Mouse (Mus musculus) hematopoietic stem cell, adult 5-6 weeks (primary cell): Measurements from ENCODE around the gene Rab19. TPM values are rescaled to one million over a fixed set of nuclear protein-coding genes. Genes with fewer than 3 reads are reported as not detected.
"Not testable (repeated sequence)": the region's sequence is repeated elsewhere in the genome, so short reads cannot be mapped to it uniquely, and the experiment has no call there.

Experiments used
- ATAC-seq, 2 experiments: fragments of 125-278 bp in 1 of 2; replicated peaks in 1 of 2; 2 replicates each; pipeline ENCODE4 v1.8.0; 2016 to 2017; ENCODE audit warnings: inconsistent platforms in 2 of 2, mild to moderate bottlenecking in 2 of 2, moderate number of reproducible peaks in 2 of 2, low read depth in 1 of 2, moderate TSS enrichment in 1 of 2; ENCODE audit not compliant: low FRiP score in 2 of 2, poor library complexity in 2 of 2, severe bottlenecking in 2 of 2, insufficient read depth in 1 of 2, low TSS enrichment in 1 of 2
- total RNA-seq: library from RNA; stranded (forward); fragments of 172-1452, 232-1000 nt; gene quantifications from 2 replicates; pipeline ENCODE4 v1.2.3, GENCODE M21; 2017

Rab19 gene
- 1.9 and 3.9 TPM in 2 replicates for total RNA-seq

- ATAC-seq = no peak
Observed at GRCm38 (mm10) chr6:39381125-39381880, at the start of gene Rab19. Gene Rab19 (plus strand): TSS chr6:39381175.

- ATAC-seq = no peak
Observed at GRCm38 (mm10) chr6:39331998-39332700, 48.8 kb upstream of the Rab19 start.

GRCm38 (mm10) chr6:39334224-39334623 lies 46.8 kb upstream of the Rab19 start:
- peak; percentile 86 to 92 for ATAC-seq

GRCm38 (mm10) chr6:39334873-39335272 lies 46.1 kb upstream of the Rab19 start:
- no peak for ATAC-seq

GRCm38 (mm10) chr6:39338359-39338758 lies 42.6 kb upstream of the Rab19 start:
- ATAC-seq = no peak

GRCm38 (mm10) chr6:39341798-39342197 lies 39.2 kb upstream of the Rab19 start:
- peak in 1 of 2 experiments; percentile 38; a peak in 2 of 4 replicates for ATAC-seq

GRCm38 (mm10) chr6:39344020-39344419 lies 37.0 kb upstream of the Rab19 start:
- peak; percentile 78 to 89; a peak in 3 of 4 replicates for ATAC-seq

- ATAC-seq = no peak
Observed at GRCm38 (mm10) chr6:39345430-39345829, 35.5 kb upstream of the Rab19 start.

GRCm38 (mm10) chr6:39346991-39347501 lies 33.9 kb upstream of the Rab19 start:
- no peak for ATAC-seq

GRCm38 (mm10) chr6:39347880-39348814 lies 32.8 kb upstream of the Rab19 start:
- ATAC-seq = no peak

GRCm38 (mm10) chr6:39348946-39349345 lies 32.0 kb upstream of the Rab19 start:
- ATAC-seq = no peak

- ATAC-seq = not testable (repeated sequence)
Observed at GRCm38 (mm10) chr6:39359207-39359606, 21.8 kb upstream of the Rab19 start.

GRCm38 (mm10) chr6:39362684-39363083 lies 18.3 kb upstream of the Rab19 start:
- peak in 1 of 2 experiments; percentile 39; a peak in 1 of 4 replicates for ATAC-seq

- no peak for ATAC-seq
Observed at GRCm38 (mm10) chr6:39369631-39370030, 11.3 kb upstream of the Rab19 start.

- no peak for ATAC-seq
Observed at GRCm38 (mm10) chr6:39372042-39372441, 8.9 kb upstream of the Rab19 start.

- ATAC-seq = peak; percentile 86 to 88
Observed at GRCm38 (mm10) chr6:39372727-39373126, 8.2 kb upstream of the Rab19 start.

- ATAC-seq = no peak
Observed at GRCm38 (mm10) chr6:39373301-39373955, 7.5 kb upstream of the Rab19 start.
